In the genomic region with DNA sequence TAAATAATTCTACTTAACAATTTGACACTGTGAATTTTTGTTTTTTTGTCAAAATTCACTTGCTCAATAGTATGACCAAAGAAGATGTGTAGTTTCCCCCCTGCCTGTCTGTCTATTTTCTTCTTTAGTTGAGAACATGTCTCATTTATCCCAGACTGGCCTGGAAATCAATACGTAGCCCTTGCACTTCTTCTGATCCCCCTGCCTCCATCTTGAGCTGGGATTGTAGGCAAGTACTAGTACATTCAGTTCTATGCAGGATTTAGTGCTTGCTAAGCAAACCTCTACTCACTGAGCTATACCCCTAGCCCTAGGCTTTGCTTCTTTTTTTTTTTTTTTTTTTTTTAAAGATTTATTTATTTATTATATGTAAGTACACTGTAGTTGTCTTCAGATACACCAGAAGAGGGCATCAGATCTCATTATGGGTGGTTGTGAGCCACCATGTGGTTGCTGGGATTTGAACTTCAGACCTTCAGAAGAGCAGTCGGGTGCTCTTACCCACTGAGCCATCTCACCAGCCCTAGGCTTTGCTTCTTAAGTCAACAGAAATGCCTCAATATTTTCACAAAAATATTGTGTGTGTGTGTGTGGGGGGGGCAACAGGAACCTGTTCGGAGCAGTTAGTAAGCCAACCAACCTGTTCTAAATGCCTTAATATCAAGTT, we compare ENCODE assay signal across 8 mouse cellular contexts. TPM values are rescaled to one million over a fixed set of nuclear protein-coding genes. Genes with fewer than 3 reads are reported as not detected.
A peak's percentile ranks its signal among the peaks of the same experiment; 100 is the strongest.
DNase-seq lines count a peak whose midpoint lies in the region; ATAC-seq and TF ChIP-seq lines count a peak whose summit lies in the region.
"Not testable (repeated sequence)": the region's sequence is repeated elsewhere in the genome, so short reads cannot be mapped to it uniquely, and the experiment has no call there.

No protein-coding gene starts in this region.

- not testable (repeated sequence) for H3K27me3 ChIP-seq in embryonic facial prominence, embryonic 14.5 days (replicated peaks; ENCODE audit: control insufficient read depth, insufficient read depth, low read length); hindbrain, embryonic 12.5 days; kidney, embryonic 16.5 days (ENCODE audit: insufficient read depth, low read length); liver, embryonic 12.5 days (replicated peaks); midbrain, embryonic 14.5 days (ENCODE audit: control insufficient read depth, insufficient read depth, low read length); stomach, embryonic 16.5 days (ENCODE audit: control insufficient read depth, insufficient read depth, low read length)

- H3K27ac ChIP-seq in embryonic facial prominence, embryonic 14.5 days (replicated peaks; ENCODE audit: low read depth, low read length); hindbrain, embryonic 12.5 days; kidney, embryonic 16.5 days (ENCODE audit: low read length); liver, embryonic 12.5 days; stomach, embryonic 16.5 days (ENCODE audit: low read length): not testable (repeated sequence)
- H3K27ac ChIP-seq in gastrocnemius, adult 2 months, result 0 out of 2 replicates have a peak overlapping the region, but pooled peaks have one; percentile 92
- 0 out of 2 replicates have a peak overlapping the region, but pooled peaks have one; percentile 75 for H3K27ac ChIP-seq in midbrain, embryonic 14.5 days (replicated peaks; ENCODE audit: low read depth, low read length)

- peaks cover 11% of the 10 kb centered on the region for H3K4me1 ChIP-seq in embryonic facial prominence, embryonic 14.5 days (ENCODE audit: control insufficient read depth, insufficient read depth, low read length)
- peaks cover 15% of the 10 kb centered on the region for H3K4me1 ChIP-seq in hindbrain, embryonic 12.5 days
- H3K4me1 ChIP-seq in kidney, embryonic 16.5 days (ENCODE audit: insufficient read depth, low read length), result peaks cover 25% of the 10 kb centered on the region
- H3K4me1 ChIP-seq in liver, embryonic 12.5 days, result peaks cover 39% of the 10 kb centered on the region
- peaks cover 11% of the 10 kb centered on the region for H3K4me1 ChIP-seq in midbrain, embryonic 14.5 days (ENCODE audit: control insufficient read depth, insufficient read depth, low read length)
- H3K4me1 ChIP-seq in stomach, embryonic 16.5 days (ENCODE audit: control insufficient read depth, insufficient read depth, low read length), result peaks cover 18% of the 10 kb centered on the region

- H3K4me3 ChIP-seq in embryonic facial prominence, embryonic 14.5 days (ENCODE audit: low read depth, low read length), result peak overlapping the region; percentile 86
- H3K4me3 ChIP-seq in gastrocnemius, adult 2 months, result not testable (repeated sequence)
- H3K4me3 ChIP-seq in hindbrain, embryonic 12.5 days, result peak overlapping the region; percentile 78
- H3K4me3 ChIP-seq in kidney, embryonic 16.5 days (ENCODE audit: low read length), result peak overlapping the region; percentile 84; the same call in 1 of the 2 replicates
- H3K4me3 ChIP-seq in liver, embryonic 12.5 days, result 0 out of 2 replicates have a peak overlapping the region, but pooled peaks have one; percentile 78
- peak overlapping the region; percentile 56 for H3K4me3 ChIP-seq in midbrain, embryonic 14.5 days (replicated peaks; ENCODE audit: low read depth, low read length)
- peak overlapping the region; percentile 63; the same call in 1 of the 2 replicates for H3K4me3 ChIP-seq in stomach, embryonic 16.5 days (replicated peaks; ENCODE audit: low read length)

- H3K9me3 ChIP-seq in embryonic facial prominence, embryonic 14.5 days (ENCODE audit: control insufficient read depth, low read length); hindbrain, embryonic 12.5 days (replicated peaks); kidney, embryonic 16.5 days (ENCODE audit: low read length); liver, embryonic 12.5 days (replicated peaks); midbrain, embryonic 14.5 days (ENCODE audit: control insufficient read depth, low read length); stomach, embryonic 16.5 days (replicated peaks; ENCODE audit: control insufficient read depth, low read length): not testable (repeated sequence)

- WGBS in embryonic facial prominence, embryonic 14.5 days, result 73% methylated on average over 3 of the region's 3 CpGs
- 91% methylated on average over 3 of the region's 3 CpGs for WGBS in hindbrain, embryonic 12.5 days
- 76% methylated on average over 3 of the region's 3 CpGs for WGBS in kidney, embryonic 16.5 days
- WGBS in liver, embryonic 12.5 days (ENCODE audit: insufficient replicate concordance), result 70% methylated on average over 3 of the region's 3 CpGs
- 83% methylated on average over 3 of the region's 3 CpGs for WGBS in midbrain, embryonic 14.5 days
- 67% methylated on average over 3 of the region's 3 CpGs for WGBS in stomach, embryonic 16.5 days

- H3K4me2 ChIP-seq in embryonic facial prominence, embryonic 14.5 days (ENCODE audit: low read depth, low read length), result peak overlapping the region; percentile 75
- peak overlapping the region; percentile 69 for H3K4me2 ChIP-seq in hindbrain, embryonic 12.5 days (replicated peaks)
- peak overlapping the region; percentile 88 for H3K4me2 ChIP-seq in kidney, embryonic 16.5 days (replicated peaks; ENCODE audit: low read depth, low read length)
- peak overlapping the region; percentile 94 for H3K4me2 ChIP-seq in liver, embryonic 12.5 days
- peak overlapping the region; percentile 79 for H3K4me2 ChIP-seq in midbrain, embryonic 14.5 days (ENCODE audit: low read length)
- H3K4me2 ChIP-seq in stomach, embryonic 16.5 days (ENCODE audit: low read depth, low read length), result peak overlapping the region; percentile 77

- peak; percentile 16 for DNase-seq in A20 (ENCODE audit: low read depth, low spot score)
- DNase-seq in embryonic facial prominence, embryonic 14.5 days (ENCODE audit: low spot score); gastrocnemius, adult 2 months; midbrain, embryonic 14.5 days: not testable (repeated sequence)

- intact Hi-C loops in gastrocnemius, adult 2 months (cut with DNase I), result loop anchor here (5.0 kb wide), 1 partner anchor 494 kb away; a partner anchor contains a TSS

- H3K36me3 ChIP-seq in embryonic facial prominence, embryonic 14.5 days (ENCODE audit: control insufficient read depth, insufficient read depth, low read length); hindbrain, embryonic 12.5 days; kidney, embryonic 16.5 days (ENCODE audit: insufficient read depth, low read length); liver, embryonic 12.5 days; midbrain, embryonic 14.5 days (ENCODE audit: control insufficient read depth, insufficient read depth, low read length); stomach, embryonic 16.5 days (ENCODE audit: control insufficient read depth, insufficient read depth, low read length): not testable (repeated sequence)

- peak overlapping the region; percentile 76; the same call in 1 of the 2 replicates for H3K9ac ChIP-seq in embryonic facial prominence, embryonic 14.5 days (ENCODE audit: low read depth, low read length)
- H3K9ac ChIP-seq in hindbrain, embryonic 12.5 days, result peak overlapping the region; percentile 82; the same call in 1 of the 2 replicates
- H3K9ac ChIP-seq in kidney, embryonic 16.5 days (replicated peaks; ENCODE audit: low read length), result peak overlapping the region; percentile 78; the same call in 1 of the 2 replicates
- H3K9ac ChIP-seq in liver, embryonic 12.5 days; midbrain, embryonic 14.5 days (replicated peaks; ENCODE audit: low read length); stomach, embryonic 16.5 days (ENCODE audit: low read length): not testable (repeated sequence)

- not testable (repeated sequence) for TF ChIP-seq CTCF in gastrocnemius, adult 2 months (IDR thresholded peaks at IDR 0.05)

- ATAC-seq in embryonic facial prominence, embryonic 14.5 days (ENCODE audit: low read depth); hindbrain, embryonic 12.5 days (ENCODE audit: low FRiP score); kidney, embryonic 16.5 days (ENCODE audit: low FRiP score, low TSS enrichment); liver, embryonic 12.5 days; midbrain, embryonic 14.5 days (ENCODE audit: low FRiP score, low TSS enrichment); stomach, embryonic 16.5 days (ENCODE audit: insufficient read depth, low FRiP score): not testable (repeated sequence)

RNA-seq across cellular contexts. Expression of a gene that starts 1.7 kb away (rescaled TPM):
- 83.7 and 94.0 TPM in 2 replicates for polyA plus RNA-seq in embryonic facial prominence, embryonic 14.5 days (2014; fragmentation: Nextera tagmentation; extraction: Ambion mirVana)
- total RNA-seq in gastrocnemius, adult 2 months (2021), result 10 to 100 TPM; 64.0 to 67.7 TPM
- 190 and 196 TPM in 2 replicates for polyA plus RNA-seq in hindbrain, embryonic 12.5 days (2016; fragmentation: Nextera tagmentation; extraction: Ambion mirVana)
- 142 and 148 TPM in 2 replicates for polyA plus RNA-seq in kidney, embryonic 16.5 days (2015; fragmentation: Nextera tagmentation; extraction: Ambion mirVana)
- polyA plus RNA-seq in liver, embryonic 12.5 days (2016; fragmentation: Nextera tagmentation; extraction: Ambion mirVana), result 37.2 and 38.4 TPM in 2 replicates
- polyA plus RNA-seq in midbrain, embryonic 14.5 days (2014; fragmentation: Nextera tagmentation; extraction: Ambion mirVana), result 134 and 200 TPM in 2 replicates
- polyA plus RNA-seq in stomach, embryonic 16.5 days (2015; fragmentation: Nextera tagmentation; extraction: Ambion mirVana), result 98.1 and 105 TPM in 2 replicates

RNA-seq across cellular contexts. Expression of a gene that starts 1.8 kb away (rescaled TPM):
- polyA plus RNA-seq in embryonic facial prominence, embryonic 14.5 days (2014; fragmentation: Nextera tagmentation; extraction: Ambion mirVana), result 16.7 and 19.7 TPM in 2 replicates
- total RNA-seq in gastrocnemius, adult 2 months (2021), result 1 to 10 TPM; 3.2 to 3.7 TPM
- 14.6 and 15.0 TPM in 2 replicates for polyA plus RNA-seq in hindbrain, embryonic 12.5 days (2016; fragmentation: Nextera tagmentation; extraction: Ambion mirVana)
- polyA plus RNA-seq in kidney, embryonic 16.5 days (2015; fragmentation: Nextera tagmentation; extraction: Ambion mirVana), result 39.4 and 41.1 TPM in 2 replicates
- 18.5 and 18.9 TPM in 2 replicates for polyA plus RNA-seq in liver, embryonic 12.5 days (2016; fragmentation: Nextera tagmentation; extraction: Ambion mirVana)
- polyA plus RNA-seq in midbrain, embryonic 14.5 days (2014; fragmentation: Nextera tagmentation; extraction: Ambion mirVana), result 7.3 and 10.2 TPM in 2 replicates
- polyA plus RNA-seq in stomach, embryonic 16.5 days (2015; fragmentation: Nextera tagmentation; extraction: Ambion mirVana), result 16.6 and 19.3 TPM in 2 replicates

RNA-seq across cellular contexts. Expression of a gene that starts 27.5 kb away (rescaled TPM):
- 37.7 and 42.6 TPM in 2 replicates for polyA plus RNA-seq in embryonic facial prominence, embryonic 14.5 days (2014; fragmentation: Nextera tagmentation; extraction: Ambion mirVana)
- 100 to 1,000 TPM in 1 of 2 experiments, 10 to 100 TPM in 1; 65.4 to 101 TPM for total RNA-seq in gastrocnemius, adult 2 months (2021)
- 54.6 and 56.4 TPM in 2 replicates for polyA plus RNA-seq in hindbrain, embryonic 12.5 days (2016; fragmentation: Nextera tagmentation; extraction: Ambion mirVana)
- 53.4 and 54.4 TPM in 2 replicates for polyA plus RNA-seq in kidney, embryonic 16.5 days (2015; fragmentation: Nextera tagmentation; extraction: Ambion mirVana)
- polyA plus RNA-seq in liver, embryonic 12.5 days (2016; fragmentation: Nextera tagmentation; extraction: Ambion mirVana), result 24.4 and 24.9 TPM in 2 replicates
- polyA plus RNA-seq in midbrain, embryonic 14.5 days (2014; fragmentation: Nextera tagmentation; extraction: Ambion mirVana), result 27.5 and 33.8 TPM in 2 replicates
- 37.1 and 38.0 TPM in 2 replicates for polyA plus RNA-seq in stomach, embryonic 16.5 days (2015; fragmentation: Nextera tagmentation; extraction: Ambion mirVana)
